Mouse (Mus musculus): ENCODE data around the gene Slc23a2. TPM values are rescaled to one million over a fixed set of nuclear protein-coding genes. Genes with fewer than 3 reads are reported as not detected.

Slc23a2 gene
- polyA plus RNA-seq, 1 experiment = 10.6 TPM

GRCm38 (mm10) chr2:132139099-132139498 is 5.8 kb downstream of the Slc23a2 start:
- DNase-seq (ENCODE audit: low read depth, low spot score) = no peak
- WGBS = 82% methylated on average over 2 of the region's 2 CpGs

- 88% methylated on average over 8 of the region's 8 CpGs for WGBS
Measured at GRCm38 (mm10) chr2:132135876-132136637, 8.9 kb downstream of the Slc23a2 start.

GRCm38 (mm10) chr2:132134758-132135157 is 10.2 kb downstream of the Slc23a2 start:
- no peak for DNase-seq (ENCODE audit: low read depth, low spot score)
- 58% methylated on average over 4 of the region's 4 CpGs for WGBS

More at GRCm38 (mm10) chr2:132135876-132136637, 8.9 kb downstream of the Slc23a2 start:
- DNase-seq (ENCODE audit: low read depth, low spot score) = no peak

- 63% methylated on average over 2 of the region's 2 CpGs for WGBS
- DNase-seq (ENCODE audit: low read depth, low spot score) = no peak
Measured at GRCm38 (mm10) chr2:132133436-132133835, 11.5 kb downstream of the Slc23a2 start.

- peak; percentile 48 for DNase-seq (ENCODE audit: low read depth, low spot score)
- WGBS = 11% methylated on average over 9 of the region's 9 CpGs
Measured at GRCm38 (mm10) chr2:132131266-132131665, 13.6 kb downstream of the Slc23a2 start.

GRCm38 (mm10) chr2:132129980-132130379 is 14.9 kb downstream of the Slc23a2 start:
- no peak for DNase-seq (ENCODE audit: low read depth, low spot score)
- WGBS = 94% methylated on average over 7 of the region's 7 CpGs

GRCm38 (mm10) chr2:132129247-132129646 is 15.7 kb downstream of the Slc23a2 start:
- DNase-seq (ENCODE audit: low read depth, low spot score) = no peak
- WGBS = 91% methylated on average over 7 of the region's 7 CpGs

- no peak for DNase-seq (ENCODE audit: low read depth, low spot score)
- WGBS = 71% methylated on average over 10 of the region's 10 CpGs
Measured at GRCm38 (mm10) chr2:132127904-132128303, 17.0 kb downstream of the Slc23a2 start.

GRCm38 (mm10) chr2:132126292-132126691 is 18.6 kb downstream of the Slc23a2 start:
- no peak for DNase-seq (ENCODE audit: low read depth, low spot score)
- 92% methylated on average over 1 of the region's 1 CpGs for WGBS

- no peak for DNase-seq (ENCODE audit: low read depth, low spot score)
- 67% methylated on average over 4 of the region's 4 CpGs for WGBS
Measured at GRCm38 (mm10) chr2:132123063-132123462, 21.8 kb downstream of the Slc23a2 start.

GRCm38 (mm10) chr2:132121050-132121449 is 23.9 kb downstream of the Slc23a2 start:
- no peak for DNase-seq (ENCODE audit: low read depth, low spot score)
- WGBS = 86% methylated on average over 3 of the region's 3 CpGs

GRCm38 (mm10) chr2:132118646-132119045 is 26.3 kb downstream of the Slc23a2 start:
- no peak for DNase-seq (ENCODE audit: low read depth, low spot score)
- 49% methylated on average over 1 of the region's 1 CpGs for WGBS

GRCm38 (mm10) chr2:132115936-132116335 is 29.0 kb downstream of the Slc23a2 start:
- 91% methylated on average over 5 of the region's 5 CpGs for WGBS

GRCm38 (mm10) chr2:132115344-132115743 is 29.6 kb downstream of the Slc23a2 start:
- no peak for DNase-seq (ENCODE audit: low read depth, low spot score)
- WGBS = 68% methylated on average over 6 of the region's 6 CpGs

More at GRCm38 (mm10) chr2:132115936-132116335, 29.0 kb downstream of the Slc23a2 start:
- DNase-seq (ENCODE audit: low read depth, low spot score) = no peak

- WGBS = 61% methylated on average over 11 of the region's 11 CpGs
- DNase-seq (ENCODE audit: low read depth, low spot score) = no peak
Measured at GRCm38 (mm10) chr2:132113962-132114759, 30.7 kb downstream of the Slc23a2 start.

- 92% methylated on average over 4 of the region's 4 CpGs for WGBS
- no peak for DNase-seq (ENCODE audit: low read depth, low spot score)
Measured at GRCm38 (mm10) chr2:132112319-132112718, 32.6 kb downstream of the Slc23a2 start.

GRCm38 (mm10) chr2:132111905-132112304 is 33.0 kb downstream of the Slc23a2 start:
- 62% methylated on average over 2 of the region's 2 CpGs for WGBS
- DNase-seq (ENCODE audit: low read depth, low spot score) = no peak

- WGBS = 32% methylated on average over 9 of the region's 9 CpGs
- no peak for DNase-seq (ENCODE audit: low read depth, low spot score)
Measured at GRCm38 (mm10) chr2:132111266-132111665, 33.6 kb downstream of the Slc23a2 start.

GRCm38 (mm10) chr2:132110702-132111101 is 34.2 kb downstream of the Slc23a2 start:
- DNase-seq (ENCODE audit: low read depth, low spot score) = no peak
- 26% methylated on average over 3 of the region's 3 CpGs for WGBS

- WGBS = 96% methylated on average over 9 of the region's 9 CpGs
Measured at GRCm38 (mm10) chr2:132108988-132109387, 35.9 kb downstream of the Slc23a2 start.

GRCm38 (mm10) chr2:132107611-132108010 is 37.3 kb downstream of the Slc23a2 start:
- WGBS = 53% methylated on average over 9 of the region's 9 CpGs
- no peak for DNase-seq (ENCODE audit: low read depth, low spot score)

More at GRCm38 (mm10) chr2:132108988-132109387, 35.9 kb downstream of the Slc23a2 start:
- DNase-seq (ENCODE audit: low read depth, low spot score) = no peak
